Mouse (Mus musculus): ENCODE results near the gene Vps41.

Vps41 gene

GRCm38 (mm10) chr13:18794454-18794853 is 77.4 kb downstream of the Vps41 start:
- DNase-seq (ENCODE audit: low spot score) = no peak

GRCm38 (mm10) chr13:18797555-18797954 is 80.5 kb downstream of the Vps41 start:
- DNase-seq (ENCODE audit: low spot score) = no peak

GRCm38 (mm10) chr13:18800434-18800833 is 83.3 kb downstream of the Vps41 start:
- no peak for DNase-seq (ENCODE audit: low spot score)

GRCm38 (mm10) chr13:18809465-18809864 is 92.4 kb downstream of the Vps41 start:
- DNase-seq (ENCODE audit: low spot score) = no peak

- peak; percentile 55 for DNase-seq (ENCODE audit: low spot score)
Observed at GRCm38 (mm10) chr13:18809978-18810675, 93.0 kb downstream of the Vps41 start.

GRCm38 (mm10) chr13:18824420-18825123 is 107.5 kb downstream of the Vps41 start:
- DNase-seq (ENCODE audit: low spot score) = no peak

GRCm38 (mm10) chr13:18827029-18827428 is 109.9 kb downstream of the Vps41 start:
- DNase-seq (ENCODE audit: low spot score) = no peak

- no peak for DNase-seq (ENCODE audit: low spot score)
Observed at GRCm38 (mm10) chr13:18830486-18830885, 113.4 kb downstream of the Vps41 start.

- DNase-seq (ENCODE audit: low spot score) = no peak
Observed at GRCm38 (mm10) chr13:18839231-18839630, 122.1 kb downstream of the Vps41 start.

GRCm38 (mm10) chr13:18840366-18840765 is 123.3 kb downstream of the Vps41 start:
- DNase-seq (ENCODE audit: low spot score) = no peak

GRCm38 (mm10) chr13:18841019-18841418 is 123.9 kb downstream of the Vps41 start:
- DNase-seq (ENCODE audit: low spot score) = no peak

GRCm38 (mm10) chr13:18841752-18842282 is 124.7 kb downstream of the Vps41 start:
- no peak for DNase-seq (ENCODE audit: low spot score)

GRCm38 (mm10) chr13:18842556-18842955 is 125.5 kb downstream of the Vps41 start:
- DNase-seq (ENCODE audit: low spot score) = no peak

- DNase-seq (ENCODE audit: low spot score) = no peak
Observed at GRCm38 (mm10) chr13:18843546-18843945, 126.5 kb downstream of the Vps41 start.

- no peak for DNase-seq (ENCODE audit: low spot score)
Observed at GRCm38 (mm10) chr13:18847386-18847785, 130.3 kb downstream of the Vps41 start.

GRCm38 (mm10) chr13:18849563-18849962 is 132.5 kb downstream of the Vps41 start:
- DNase-seq (ENCODE audit: low spot score) = no peak

GRCm38 (mm10) chr13:18851182-18851581 is 134.1 kb downstream of the Vps41 start:
- DNase-seq (ENCODE audit: low spot score) = no peak

- DNase-seq (ENCODE audit: low spot score) = no peak
Observed at GRCm38 (mm10) chr13:18852718-18853117, 135.6 kb downstream of the Vps41 start.

GRCm38 (mm10) chr13:18856026-18856802 is 139.1 kb downstream of the Vps41 start:
- DNase-seq (ENCODE audit: low spot score) = no peak

- DNase-seq (ENCODE audit: low spot score) = peak; percentile 87
Observed at GRCm38 (mm10) chr13:18858183-18858582, 141.1 kb downstream of the Vps41 start.

- DNase-seq (ENCODE audit: low spot score) = no peak
Observed at GRCm38 (mm10) chr13:18859389-18859788, 142.3 kb downstream of the Vps41 start.

- no peak for DNase-seq (ENCODE audit: low spot score)
Observed at GRCm38 (mm10) chr13:18868030-18868490, 151.0 kb downstream of the Vps41 start.

All from layer of hippocampus, adult 9-10 months (tissue).